Mouse (Mus musculus) gastrocnemius, adult 18-20 months (tissue): ENCODE results near the gene Tbx3. TPM values are rescaled to one million over a fixed set of nuclear protein-coding genes. Genes with fewer than 3 reads are reported as not detected.
A peak's percentile ranks its signal among the peaks of the same experiment; 100 is the strongest.

Experiments used
- DNase-seq: peaks from one replicate; pipeline ENCODE4 v3.0.0; 2021; ENCODE audit warnings: low spot score
- total RNA-seq, 2 experiments: library from RNA; stranded (reverse); gene quantifications; 2 replicates each; pipeline ENCODE4 v1.2.3; 2021

Tbx3 gene
- total RNA-seq, 2 experiments from 2014 or later = 4.5 to 8.7 TPM

DNA sequence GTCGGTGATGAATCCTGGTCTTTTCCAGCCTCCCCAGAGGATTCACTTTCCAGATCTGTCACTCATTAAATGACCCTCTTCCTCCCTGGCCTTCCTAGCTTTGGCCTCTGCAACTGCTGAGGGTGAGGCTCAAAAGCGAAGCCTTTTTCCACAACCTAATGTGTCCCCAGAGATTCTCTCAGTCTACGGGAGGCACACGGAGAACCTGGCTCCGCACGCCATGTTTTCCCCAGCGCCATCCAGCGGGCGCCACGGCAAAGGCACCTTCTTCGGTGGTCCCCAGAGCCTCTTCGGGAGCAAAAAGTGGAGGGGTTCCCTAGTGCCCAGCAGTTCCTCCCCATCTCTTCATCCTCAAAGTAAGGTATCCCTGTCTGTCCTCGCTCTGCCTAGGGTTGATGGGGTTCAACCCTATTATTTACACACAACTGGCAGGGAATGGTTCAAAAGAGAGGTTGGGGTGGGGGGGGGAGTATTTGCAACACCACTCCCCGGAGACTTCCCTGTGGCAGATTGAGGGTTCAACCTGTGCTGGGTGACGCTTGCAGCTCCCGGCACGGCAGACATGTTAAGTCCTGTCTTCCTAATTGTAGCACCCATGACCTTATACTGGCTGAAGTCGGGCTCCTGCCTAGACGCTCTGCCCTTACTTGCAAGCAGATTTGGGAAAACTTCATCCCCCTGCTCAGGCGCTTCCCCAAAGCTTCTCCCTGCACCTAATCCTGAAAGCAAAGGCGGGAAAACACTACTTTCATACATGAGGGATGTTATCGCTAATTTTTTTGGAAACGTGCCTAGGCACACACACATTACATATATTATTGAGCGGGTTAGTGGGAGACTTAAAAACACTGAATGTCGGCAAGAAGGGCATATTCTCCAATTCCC, 9.7 kb upstream of the Tbx3 start:
- DNase-seq = no peak

DNA sequence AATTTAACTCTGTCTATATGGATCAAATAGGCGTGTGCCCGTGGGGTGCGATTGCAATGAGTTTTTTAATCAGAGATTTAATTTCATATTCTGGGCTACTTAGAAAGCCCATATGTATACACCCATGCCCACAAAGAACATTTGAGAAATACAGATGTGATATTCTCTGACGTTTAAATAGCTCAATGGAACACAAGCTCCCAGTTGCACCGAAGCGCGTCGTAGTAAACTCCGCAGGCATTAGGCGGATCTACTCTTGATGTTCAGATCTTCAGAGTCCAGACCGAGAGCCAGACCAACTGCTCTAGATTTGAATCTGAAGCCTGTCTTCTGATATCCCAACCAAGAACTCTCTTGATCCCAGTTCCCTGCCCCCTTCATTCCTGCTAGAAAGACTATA, 9.0 kb upstream of the Tbx3 start:
- DNase-seq = no peak

DNA sequence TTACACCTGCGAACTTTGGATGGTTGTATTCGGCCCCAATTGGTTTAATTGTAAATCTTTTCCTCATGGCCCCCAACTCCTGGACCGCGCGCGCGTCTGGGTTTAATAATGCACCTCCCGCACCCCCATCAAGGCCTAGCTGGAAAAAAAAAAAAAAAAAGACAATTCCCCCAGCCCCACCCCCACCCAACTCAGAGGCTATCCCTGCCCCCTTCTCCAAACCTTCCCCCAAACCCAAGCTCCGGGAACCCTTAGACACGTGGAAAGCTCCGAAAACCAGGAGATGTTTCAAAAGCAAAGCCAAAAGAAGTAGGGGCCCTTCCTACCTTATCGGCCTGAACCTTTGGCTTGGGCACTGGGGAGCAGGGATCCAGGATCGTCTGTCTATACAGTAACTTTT, 8.1 kb upstream of the Tbx3 start:
- no peak for DNase-seq

DNA sequence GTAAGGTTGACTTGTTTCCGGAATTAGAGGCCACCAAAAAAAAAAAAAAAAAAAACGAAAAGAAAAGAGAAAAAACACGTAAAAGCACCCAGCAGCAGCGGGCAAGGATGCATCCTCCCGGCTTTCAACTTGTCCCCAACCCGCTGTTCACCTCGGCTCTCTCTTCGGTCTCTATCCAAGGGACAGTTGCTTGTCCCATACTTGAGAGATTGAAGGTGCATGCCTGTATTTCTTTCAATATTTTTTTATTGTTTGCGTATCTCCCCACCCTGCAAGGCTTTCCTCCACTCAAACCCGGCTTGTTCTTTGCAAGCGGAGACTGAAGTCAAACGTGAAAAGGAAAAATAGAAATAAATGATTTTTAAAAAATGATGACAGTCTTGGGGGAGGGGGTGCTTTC, 7.7 kb upstream of the Tbx3 start:
- DNase-seq = no peak

DNA sequence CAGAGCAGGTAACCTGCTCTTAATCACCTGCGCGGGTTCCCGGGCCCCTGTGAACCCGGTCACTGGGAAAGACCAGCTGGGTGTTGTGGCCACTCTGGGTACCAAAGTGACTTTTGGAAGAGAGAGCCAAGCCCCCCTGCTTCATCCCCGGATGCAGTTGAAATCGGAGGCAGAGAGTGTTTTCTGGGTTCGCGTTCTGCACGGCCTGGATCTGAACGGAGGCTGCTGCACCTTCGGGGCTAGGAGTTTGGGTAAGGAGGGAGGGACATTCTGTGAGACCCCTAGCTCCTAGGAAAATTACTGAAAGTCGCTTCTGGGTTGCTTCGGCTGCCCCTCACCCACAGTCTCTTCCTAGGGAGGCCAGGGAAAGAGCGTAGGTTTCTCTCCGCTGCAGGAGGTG, 7.2 kb upstream of the Tbx3 start:
- DNase-seq = no peak

DNA sequence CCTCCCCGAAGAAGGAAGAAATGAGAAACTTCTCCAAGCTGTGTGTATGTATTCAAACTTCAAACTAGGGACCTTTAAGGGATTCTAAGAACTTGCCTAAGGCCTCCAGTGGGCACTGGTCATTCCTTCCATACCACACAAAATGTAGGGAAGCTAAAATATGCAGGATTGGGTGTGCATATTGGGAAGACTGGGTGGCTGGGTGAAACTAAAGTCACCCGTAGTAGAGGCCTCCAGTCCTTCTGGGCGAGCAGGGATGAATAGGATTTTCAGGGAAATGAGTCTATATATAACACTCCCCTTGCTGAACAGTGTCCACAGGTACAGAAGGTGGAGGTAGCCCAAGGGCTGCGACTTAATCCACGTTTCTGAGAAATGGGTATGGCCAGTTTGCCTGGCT, 6.7 kb upstream of the Tbx3 start:
- no peak for DNase-seq

DNA sequence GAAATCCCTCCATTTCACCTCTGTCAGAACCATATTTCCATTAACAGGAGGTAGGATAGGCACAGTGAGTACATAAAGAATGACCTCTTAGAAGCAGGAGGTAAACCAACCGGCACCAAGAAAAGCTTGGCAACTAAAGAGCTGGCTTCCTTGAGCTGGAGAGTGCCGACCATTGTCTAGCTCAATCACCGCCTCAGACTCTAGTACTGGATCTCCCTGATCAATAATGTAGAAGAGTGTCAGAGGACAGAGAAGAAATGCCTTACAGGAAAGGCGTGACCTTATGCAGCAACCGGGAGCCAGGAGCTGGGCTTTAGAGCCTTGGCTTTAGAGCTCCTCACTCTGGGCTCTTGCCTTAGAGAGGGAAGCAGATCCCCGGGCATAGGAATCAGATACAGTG, 4.7 kb upstream of the Tbx3 start:
- DNase-seq = no peak

DNA sequence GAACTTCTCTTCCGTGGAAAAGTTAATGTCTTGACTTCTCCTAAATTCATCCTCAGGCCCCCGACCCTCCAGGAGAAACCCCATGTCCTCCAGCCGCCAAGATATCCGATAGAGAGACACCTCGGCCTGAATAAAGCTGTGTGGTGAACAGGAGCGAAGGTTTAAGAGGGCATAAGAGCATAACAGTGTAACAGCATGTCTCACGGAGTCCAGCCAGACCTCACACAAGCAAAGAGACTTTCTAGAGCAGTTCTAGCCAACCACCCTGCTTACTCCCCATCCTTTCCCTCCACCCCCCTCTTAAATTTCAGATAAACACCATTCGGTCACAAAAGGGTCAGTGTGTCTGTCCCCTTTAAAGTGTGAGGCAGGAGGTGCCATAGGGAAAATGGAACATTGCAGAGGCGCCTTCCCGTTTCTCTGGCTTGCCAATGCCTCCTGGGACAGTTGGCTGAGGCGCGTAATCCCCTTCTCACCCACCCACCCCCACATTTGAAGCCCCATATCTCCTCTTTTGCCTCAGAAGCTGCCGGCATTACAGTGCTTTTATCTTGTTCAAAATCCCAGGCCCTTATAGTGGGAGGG, 3.0 kb upstream of the Tbx3 start:
- DNase-seq = no peak

DNA sequence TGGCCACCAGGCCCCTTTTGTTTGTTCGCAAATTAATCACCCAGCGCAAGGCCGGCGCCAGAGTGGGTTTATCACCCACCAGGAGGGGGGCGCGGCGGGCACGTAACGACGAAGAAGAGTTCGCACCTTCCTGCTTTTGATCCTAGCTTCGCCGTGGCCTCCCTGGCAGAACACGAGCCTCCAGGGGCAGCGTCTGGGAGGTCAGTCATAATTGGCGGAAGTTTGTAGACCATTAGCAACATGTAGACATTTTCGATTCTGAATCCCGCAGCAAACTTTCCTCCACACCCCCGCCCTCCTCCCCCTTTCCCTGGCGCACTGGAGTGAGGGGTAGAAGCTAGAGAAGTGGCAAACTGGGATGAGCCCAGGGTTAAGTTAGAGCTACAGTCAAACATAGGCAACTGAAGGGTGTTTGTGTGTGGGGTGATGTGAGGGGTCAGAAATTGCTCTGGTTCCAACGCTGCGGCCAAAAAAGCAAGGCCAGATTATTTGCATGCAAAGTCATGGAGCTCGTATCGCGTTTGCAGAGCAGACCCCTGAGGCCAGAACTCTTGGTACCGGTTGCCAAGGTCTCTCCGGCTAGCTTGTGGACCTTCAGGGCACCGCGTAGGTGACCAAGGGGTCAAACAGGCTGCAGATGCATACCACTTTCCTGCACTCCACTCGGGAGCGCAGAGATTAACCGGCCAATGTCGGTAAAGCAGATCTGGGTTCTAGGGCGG, 2.1 kb upstream of the Tbx3 start:
- DNase-seq = no peak

DNA sequence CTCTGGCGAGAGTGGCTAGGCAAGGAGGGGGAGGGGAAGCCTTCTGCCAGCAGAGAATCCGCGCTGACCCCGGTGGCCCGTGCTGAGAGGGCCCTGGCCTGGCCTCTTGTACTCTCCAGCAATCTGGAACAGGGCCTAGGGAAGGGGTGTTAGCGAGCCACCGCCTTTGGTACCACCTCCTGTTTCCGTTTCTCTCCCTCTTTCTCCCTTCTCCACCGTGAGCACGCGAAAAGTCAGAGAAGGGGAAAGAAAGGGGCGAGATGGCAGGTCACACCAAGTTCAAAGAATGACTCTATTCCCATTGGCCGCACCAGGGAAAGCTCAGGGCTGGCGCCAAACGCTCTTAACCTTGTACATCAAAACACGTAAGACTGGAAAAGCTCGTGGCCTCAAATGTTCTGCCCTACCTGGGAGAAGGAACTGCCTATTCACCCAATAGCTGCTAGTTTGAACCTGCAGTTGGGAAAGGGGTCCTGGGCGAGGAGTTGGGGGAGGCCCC, 1.5 kb upstream of the Tbx3 start:
- no peak for DNase-seq

DNA sequence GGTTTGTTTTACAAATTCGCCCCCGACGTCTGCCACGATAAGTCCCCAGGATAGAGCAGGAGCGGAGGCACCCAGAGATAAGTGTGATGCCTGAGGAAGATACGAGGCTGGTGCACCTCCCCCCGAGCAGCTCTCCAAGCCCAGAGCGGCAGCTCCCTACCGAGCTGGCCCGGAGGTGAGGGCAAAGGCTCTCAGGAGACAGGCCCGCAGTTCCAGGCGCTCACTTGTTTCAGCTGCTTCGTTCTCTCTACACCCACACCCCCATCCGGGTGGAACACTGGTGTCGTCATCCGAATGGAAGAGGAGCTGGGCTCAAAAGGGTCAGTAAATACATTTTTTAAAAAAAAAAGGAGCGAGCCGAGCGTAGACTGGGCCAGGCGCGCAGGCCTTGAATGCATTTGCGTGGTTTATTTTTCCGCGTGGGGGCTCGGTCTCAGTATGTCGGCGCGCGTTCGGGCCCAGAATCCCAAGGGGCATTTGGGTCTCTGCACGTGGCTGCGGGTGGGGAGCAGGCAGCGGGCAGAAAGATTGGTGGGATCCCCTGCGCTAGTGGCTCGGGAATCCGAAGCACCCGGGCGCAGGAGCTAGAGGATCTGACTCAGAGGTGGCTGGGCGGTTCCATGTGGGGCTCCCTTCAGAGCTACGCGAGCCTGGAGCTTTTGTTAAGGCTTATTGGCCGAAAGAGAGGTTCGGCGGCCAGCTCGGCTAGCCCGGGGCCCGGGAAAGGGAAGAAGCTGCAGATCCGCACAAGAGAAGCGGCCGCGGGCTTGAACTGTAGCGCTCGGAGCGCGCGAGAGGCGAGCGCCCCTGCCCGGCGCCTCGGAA, 516 bp upstream of the Tbx3 start:
- DNase-seq = peak; percentile 37

DNA sequence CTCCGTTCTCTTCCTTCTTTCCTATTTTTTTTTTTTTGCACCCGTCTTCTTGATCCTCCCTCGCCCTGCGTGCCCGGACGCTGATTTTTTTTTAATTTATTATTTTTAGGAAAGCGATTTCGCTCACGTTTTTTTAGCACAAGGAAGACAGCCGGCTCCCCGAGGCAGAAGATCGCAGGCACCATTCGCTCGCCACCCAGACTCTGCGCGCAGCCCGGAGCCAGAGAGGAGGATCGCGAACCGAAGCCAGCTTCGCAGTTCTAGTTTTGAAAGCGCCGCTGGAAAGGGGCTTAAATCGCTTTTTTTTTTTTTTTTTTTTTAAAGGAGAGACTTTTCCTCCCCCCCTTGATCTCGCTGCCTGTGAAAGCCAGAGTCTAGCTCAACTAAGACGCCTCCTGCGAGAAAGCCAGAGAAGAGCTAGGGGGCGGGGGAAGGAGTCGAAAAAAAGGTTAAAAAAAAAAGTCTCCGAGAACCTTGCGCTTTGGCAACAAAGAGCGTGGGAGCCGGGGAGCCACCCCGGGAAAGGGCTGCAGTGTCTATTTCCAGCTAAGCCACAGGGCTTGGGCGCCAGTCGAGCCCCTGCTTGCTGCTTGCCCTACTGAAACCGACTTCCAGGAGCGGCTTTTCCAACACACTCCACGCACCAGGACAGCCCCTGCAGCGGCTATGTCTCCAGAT, 794 bp downstream of the Tbx3 start:
- DNase-seq = peak; percentile 20

DNA sequence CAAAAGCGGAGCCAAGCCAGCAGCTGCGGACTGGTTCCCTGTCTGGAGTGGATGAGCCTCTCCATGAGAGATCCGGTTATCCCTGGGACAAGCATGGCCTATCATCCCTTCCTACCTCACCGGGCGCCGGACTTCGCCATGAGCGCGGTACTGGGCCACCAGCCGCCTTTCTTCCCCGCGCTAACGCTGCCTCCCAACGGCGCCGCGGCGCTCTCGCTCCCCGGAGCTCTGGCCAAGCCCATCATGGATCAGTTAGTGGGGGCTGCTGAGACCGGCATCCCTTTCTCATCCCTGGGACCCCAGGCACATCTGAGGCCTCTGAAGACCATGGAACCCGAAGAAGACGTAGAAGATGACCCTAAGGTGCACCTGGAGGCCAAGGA, 1.5 kb downstream of the Tbx3 start:
- DNase-seq = no peak

DNA sequence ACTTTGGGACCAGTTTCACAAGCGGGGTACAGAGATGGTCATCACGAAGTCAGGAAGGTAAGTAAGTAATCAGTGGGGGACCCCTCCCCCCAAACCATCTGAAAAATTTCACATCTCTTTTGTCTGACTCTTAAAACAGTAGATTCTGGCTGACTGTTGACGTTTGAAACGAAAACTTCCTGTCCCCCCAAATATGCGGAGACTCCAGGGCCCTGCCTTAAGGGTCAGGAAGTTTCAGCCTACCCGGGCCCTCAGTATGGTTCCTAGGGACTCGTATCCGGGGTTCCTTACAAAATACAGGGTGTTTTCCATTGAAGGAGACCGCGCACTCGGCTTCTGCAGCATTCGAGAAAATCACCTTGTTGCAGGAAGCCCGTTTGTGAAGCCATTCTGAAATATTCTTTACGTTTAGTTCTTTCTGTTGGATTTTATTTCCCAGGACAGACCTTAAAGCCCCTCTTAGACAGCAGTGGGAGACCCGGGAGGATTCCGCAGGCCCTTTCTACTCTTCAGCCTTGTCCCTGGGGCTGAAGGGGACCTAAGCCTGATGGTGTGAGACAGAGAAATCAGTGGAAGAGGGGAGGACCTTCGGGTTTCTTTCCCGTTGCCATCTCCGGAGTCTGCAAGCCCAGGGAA, 2.0 kb downstream of the Tbx3 start:
- no peak for DNase-seq

DNA sequence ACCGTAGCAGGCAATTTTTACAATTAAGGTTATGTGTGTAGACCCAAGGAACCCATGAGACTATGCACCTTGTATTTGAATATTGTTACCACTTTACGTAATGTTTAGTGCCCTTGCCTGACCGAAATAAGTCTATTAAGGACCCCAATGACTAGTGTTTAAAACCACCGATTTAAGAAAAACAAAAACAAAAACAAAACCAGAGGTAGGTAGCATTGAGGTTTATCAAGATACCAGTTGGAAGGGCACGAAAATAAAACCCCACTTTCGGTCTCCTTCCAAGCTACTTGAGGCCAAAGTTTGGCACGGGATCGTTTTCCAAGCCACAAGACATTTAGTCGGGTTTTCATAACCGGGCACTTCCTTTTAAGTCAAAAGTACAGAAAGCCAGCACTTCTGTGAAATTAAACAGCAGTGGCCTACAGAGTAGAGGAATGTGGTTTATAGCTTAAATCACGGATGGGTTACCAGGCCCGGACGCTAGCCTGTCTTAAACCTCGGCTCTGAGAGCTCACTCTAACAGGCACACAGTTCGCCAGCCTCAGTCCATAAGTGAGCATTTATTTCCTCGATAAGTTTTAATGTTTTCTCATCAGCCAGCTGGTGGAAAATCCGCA, 2.6 kb downstream of the Tbx3 start:
- DNase-seq = no peak

DNA sequence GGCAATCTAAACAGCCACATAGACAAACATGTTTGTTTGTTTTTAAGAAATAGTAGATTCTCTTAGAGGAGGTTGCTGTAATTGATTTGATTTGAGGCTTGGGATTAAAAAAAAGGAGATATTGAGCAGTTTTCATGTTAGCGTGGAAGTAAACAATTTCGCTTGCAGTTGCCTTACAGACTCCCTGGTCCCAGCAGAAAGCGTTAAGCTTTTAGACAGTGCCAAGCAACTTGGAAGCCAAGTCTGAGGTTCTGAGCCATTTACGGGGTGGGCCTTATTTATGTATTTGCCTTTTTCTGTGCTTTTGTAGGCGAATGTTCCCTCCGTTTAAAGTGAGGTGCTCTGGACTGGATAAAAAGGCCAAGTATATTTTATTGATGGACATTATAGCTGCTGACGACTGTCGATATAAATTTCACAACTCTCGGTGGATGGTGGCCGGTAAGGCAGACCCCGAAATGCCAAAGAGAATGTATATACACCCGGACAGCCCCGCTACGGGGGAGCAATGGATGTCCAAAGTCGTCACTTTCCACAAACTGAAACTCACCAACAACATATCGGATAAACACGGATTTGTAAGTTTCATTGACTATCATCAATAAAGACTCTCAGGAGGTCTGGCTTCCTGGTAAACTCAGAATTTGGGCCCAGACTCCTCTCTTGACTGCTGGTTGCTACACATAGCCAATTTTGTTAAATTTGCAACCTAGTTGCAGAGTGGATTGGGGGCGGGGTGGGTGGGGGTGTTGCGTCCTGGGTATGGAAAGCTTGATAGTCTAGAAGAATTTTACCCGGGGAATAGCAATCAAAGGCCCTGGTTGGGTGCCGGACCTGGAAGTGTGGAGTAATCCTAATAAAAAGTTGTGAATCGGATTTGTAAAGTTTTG, 3.5 kb downstream of the Tbx3 start:
- no peak for DNase-seq

DNA sequence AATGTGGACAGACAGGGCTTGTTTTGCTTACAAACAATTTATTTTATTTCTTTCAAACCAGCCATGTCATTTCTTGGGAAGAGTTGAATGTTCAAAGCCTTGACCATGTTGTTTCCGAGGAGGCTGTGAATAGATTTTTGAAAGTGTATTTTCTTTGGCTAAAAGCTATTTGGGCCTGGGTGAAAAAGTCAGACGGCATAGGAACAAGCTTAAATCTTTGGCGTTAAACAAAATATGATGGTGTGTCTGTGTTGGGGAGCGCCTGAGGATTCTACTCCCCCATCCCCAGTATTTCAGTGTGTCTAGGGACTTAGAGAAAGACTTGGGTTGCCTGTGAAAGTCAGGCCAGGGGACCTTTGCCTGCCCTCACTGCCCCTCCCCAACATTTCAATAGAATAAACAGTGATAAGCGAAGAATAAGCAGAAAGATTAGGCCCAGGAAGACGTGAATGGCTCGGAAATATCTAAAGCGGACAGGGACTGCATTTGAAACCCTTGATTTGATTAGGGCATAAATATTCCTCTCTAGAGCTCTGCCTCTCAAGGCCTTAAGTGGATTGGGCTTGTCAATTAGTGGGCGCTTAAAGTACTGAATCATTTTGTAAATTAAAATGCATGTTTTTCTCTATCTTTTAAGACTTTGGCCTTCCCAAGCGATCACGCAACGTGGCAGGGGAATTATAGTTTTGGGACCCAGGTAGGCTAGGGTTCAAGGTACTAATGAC, 4.3 kb downstream of the Tbx3 start:
- no peak for DNase-seq

DNA sequence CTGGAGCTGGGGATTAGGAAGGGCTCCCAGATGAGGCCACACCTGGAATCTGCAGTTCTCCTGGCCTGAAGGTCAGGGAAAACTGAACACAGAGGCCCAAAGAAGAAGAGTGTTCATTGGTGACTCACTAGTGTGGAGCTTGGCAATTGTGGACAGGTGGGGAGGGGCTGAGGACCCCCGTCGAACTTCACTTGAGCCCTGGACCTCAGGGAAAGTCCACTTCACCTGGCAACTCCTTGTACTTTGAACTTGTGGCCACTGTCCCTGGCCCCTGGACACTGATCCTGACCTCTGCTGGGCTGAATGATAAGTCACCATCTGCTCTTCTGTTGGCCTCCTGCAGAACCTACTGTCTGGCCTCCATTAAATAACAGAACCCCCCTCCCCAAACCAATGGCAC, 5.8 kb downstream of the Tbx3 start:
- DNase-seq = no peak
